Comparison of ENCODE assay signal across 8 mouse cellular contexts in the genomic region with DNA sequence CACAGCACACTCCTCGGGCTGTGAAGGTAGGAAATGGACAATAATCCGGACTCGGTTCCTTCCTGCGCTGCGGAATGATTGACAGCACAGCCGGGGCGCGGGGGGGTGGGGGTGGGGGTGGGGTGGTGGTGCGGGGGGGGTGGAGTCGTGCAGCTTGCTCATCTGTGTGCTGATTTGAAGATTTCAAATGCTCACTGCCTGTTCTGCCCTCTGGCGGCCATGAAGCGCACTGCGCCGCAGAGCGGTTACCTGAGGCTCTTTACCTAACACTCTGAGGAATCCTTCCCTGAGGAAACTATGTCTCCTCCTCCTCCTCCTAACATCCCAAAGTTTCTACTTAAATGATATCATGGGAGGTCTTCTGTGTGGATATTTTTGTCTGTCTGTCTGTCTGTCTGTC. TPM values are rescaled to one million over a fixed set of nuclear protein-coding genes. Genes with fewer than 3 reads are reported as not detected.
DNase-seq lines count a peak whose midpoint lies in the region; ATAC-seq and TF ChIP-seq lines count a peak whose summit lies in the region.

No protein-coding gene starts in this region.

- H3K27ac ChIP-seq in MEL (ENCODE audit: control insufficient read depth, low read depth, low read length), result no peak overlapping the region
- H3K27ac ChIP-seq in neural tube, embryonic 13.5 days (replicated peaks), result no peak overlapping the region

- H3K4me1 ChIP-seq in MEL (ENCODE audit: control insufficient read depth in 1 of 2, insufficient read depth in 2 of 2, low read length in 2 of 2), result peaks cover 0 to 2% of the 10 kb centered on the region in 2 experiments; a peak in 1 of 4 replicates
- no peaks in the 10 kb centered on the region for H3K4me1 ChIP-seq in neural tube, embryonic 13.5 days (replicated peaks)

- H3K4me2 ChIP-seq in neural tube, embryonic 13.5 days, result peak overlapping the region; percentile 38

- peak; percentile 20 for TF ChIP-seq RAD21 in MEL (IDR thresholded peaks at IDR 0.05; ENCODE audit: low read depth, low read length)

- H3K4me3 ChIP-seq in MEL (ENCODE audit: control insufficient read depth in 1 of 2, insufficient read depth in 1 of 2, low read depth in 2 of 2, low read length in 2 of 2), result peak overlapping the region in 1 of 2 experiments; percentile 36; a peak in 1 of 4 replicates
- H3K4me3 ChIP-seq in neural tube, embryonic 13.5 days, result no peak overlapping the region

- peak; percentile 66 to 92 (median 75) for TF ChIP-seq CTCF in MEL (IDR thresholded peaks at IDR 0.05 in 2 of 3, conservative IDR thresholded peaks at IDR 0.05 in 1 of 3; ENCODE audit: control insufficient read depth in 1 of 3, insufficient read depth in 1 of 3, low read depth in 2 of 3, low read length in 3 of 3, poor library complexity in 1 of 3, severe bottlenecking in 1 of 3)

- TF ChIP-seq EP300 in MEL (IDR thresholded peaks at IDR 0.05; ENCODE audit: low read depth in 1 of 2, low read length in 2 of 2), result no peak

- H3K9me3 ChIP-seq in MEL (replicated peaks; ENCODE audit: insufficient read depth, low read length), result no peaks in the 10 kb centered on the region
- H3K9me3 ChIP-seq in neural tube, embryonic 13.5 days, result no peaks in the 10 kb centered on the region

- H3K36me3 ChIP-seq in MEL (ENCODE audit: control insufficient read depth in 1 of 2, insufficient read depth in 2 of 2, low read length in 2 of 2), result no peaks in the 10 kb centered on the region
- H3K36me3 ChIP-seq in neural tube, embryonic 13.5 days, result no peaks in the 10 kb centered on the region

- TF ChIP-seq POLR2A in MEL (IDR thresholded peaks at IDR 0.05; ENCODE audit: control insufficient read depth in 1 of 2, insufficient read depth in 1 of 2, low read depth in 1 of 2, low read length in 2 of 2, poor library complexity in 1 of 2), result no peak

- no peak overlapping the region for H3K9ac ChIP-seq in MEL (ENCODE audit: control insufficient read depth, low read depth, low read length, poor library complexity, severe bottlenecking)
- H3K9ac ChIP-seq in neural tube, embryonic 13.5 days, result no peak overlapping the region

- no peaks in the 10 kb centered on the region; a peak in 1 of 4 replicates for H3K27me3 ChIP-seq in MEL (ENCODE audit: control insufficient read depth in 1 of 2, insufficient read depth in 2 of 2, low read length in 2 of 2)
- no peaks in the 10 kb centered on the region for H3K27me3 ChIP-seq in neural tube, embryonic 13.5 days

- H3K79me2 ChIP-seq in MEL (ENCODE audit: control insufficient read depth, insufficient read depth, low read length, poor library complexity), result no peaks in the 10 kb centered on the region

- 7% methylated on average over 15 of the region's 15 CpGs for WGBS in neural tube, embryonic 13.5 days

- no peak for ATAC-seq in neural tube, embryonic 13.5 days (ENCODE audit: low read depth)

- peak; percentile 40 for DNase-seq in 3134 (ENCODE audit: extremely low read depth, insufficient read length, low spot score)
- peak; percentile 61 for DNase-seq in MEL (ENCODE audit: low read depth, low spot score)
- DNase-seq in cerebellum, postnatal 4 days (ENCODE audit: low spot score in 2 of 2), result peak; percentile 35 to 72
- DNase-seq in gastrocnemius, postnatal 10 days, result peak; percentile 67
- peak; percentile 73 to 90 for DNase-seq in kidney, postnatal 36 days
- DNase-seq in lung, adult 18-20 months, result peak; percentile 50 to 65
- peak; percentile 49 to 57 for DNase-seq in thymus, adult 18-20 months

TF ChIP-seq in MEL, 35 proteins besides CTCF, POLR2A, EP300 and RAD21:
- TF ChIP-seq UBTF (IDR thresholded peaks at IDR 0.05; ENCODE audit: borderline replicate concordance, insufficient read depth, low read depth, low read length) (no peak), SMC3 (IDR thresholded peaks at IDR 0.05; ENCODE audit: low read depth, low read length) (peak; percentile 59), MYC (IDR thresholded peaks at IDR 0.05; ENCODE audit: low read depth, low read length) (no peak), MEF2A (IDR thresholded peaks at IDR 0.05; ENCODE audit: extremely low read depth, insufficient replicate concordance, low read depth, low read length, poor library complexity, severe bottlenecking) (no peak), ZKSCAN1 (IDR thresholded peaks at IDR 0.05; ENCODE audit: low read depth, low read length) (no peak), HCFC1 (IDR thresholded peaks at IDR 0.05; ENCODE audit: low read depth, low read length) (no peak), NELFE (IDR thresholded peaks at IDR 0.05; ENCODE audit: low read depth, low read length) (no peak)
TF ChIP-seq in MEL: peak in this region for 1.

RNA-seq across cellular contexts. Expression of a gene that starts 6.2 kb away (rescaled TPM):
- total RNA-seq in MEL (2012; rRNA removed), result 0.58 and 0.65 TPM in 2 replicates
- polyA plus RNA-seq in MEL (2012; ENCODE audit: insufficient read depth in 1 of 2, insufficient read length in 2 of 2, low read depth in 1 of 2, low replicate concordance in 2 of 2, missing spikeins in 1 of 2), result 1 to 10 TPM in 1 of 2 experiments, not detected in 1; 4.9 TPM
- total RNA-seq in gastrocnemius, postnatal 10 days (2021), result 1 to 10 TPM; 2.0 to 2.4 TPM
- polyA plus RNA-seq in neural tube, embryonic 13.5 days (2015; fragmentation: Nextera tagmentation; extraction: Ambion mirVana), result 2.5 and 2.7 TPM in 2 replicates

RNA-seq across cellular contexts. Expression of a gene that starts 25.7 kb away (rescaled TPM):
- total RNA-seq in MEL (2012; rRNA removed), result 0.19 and 0.20 TPM in 2 replicates
- polyA plus RNA-seq in MEL (2012; ENCODE audit: insufficient read depth in 1 of 2, insufficient read length in 2 of 2, low read depth in 1 of 2, low replicate concordance in 2 of 2, missing spikeins in 1 of 2), result under 1 TPM in 1 of 2 experiments, not detected in 1; 0.88 TPM
- 10 to 100 TPM; 18.8 to 19.2 TPM for total RNA-seq in gastrocnemius, postnatal 10 days (2021)
- 0.56 and 0.70 TPM in 2 replicates for polyA plus RNA-seq in neural tube, embryonic 13.5 days (2015; fragmentation: Nextera tagmentation; extraction: Ambion mirVana)

RNA-seq across cellular contexts. Expression of a gene that starts 35.9 kb away (rescaled TPM):
- not detected in 2 replicates for total RNA-seq in MEL (2012; rRNA removed)
- polyA plus RNA-seq in MEL (2012; ENCODE audit: insufficient read depth in 1 of 2, insufficient read length in 2 of 2, low read depth in 1 of 2, low replicate concordance in 2 of 2, missing spikeins in 1 of 2), result under 1 TPM in 1 of 2 experiments, not detected in 1; 0.06 TPM
- total RNA-seq in gastrocnemius, postnatal 10 days (2021), result not detected
- not detected in 2 replicates for polyA plus RNA-seq in neural tube, embryonic 13.5 days (2015; fragmentation: Nextera tagmentation; extraction: Ambion mirVana)

Comparison
In these comparisons a context has a peak if more than half of its experiments do, and no peak if none do; other contexts are left out.
1. RNA of a gene that starts 25.7 kb away (total RNA-seq): 18.8 to 19.2 TPM in gastrocnemius, postnatal 10 days; 0.19 to 0.20 TPM in MEL; every median in the first group is over 10 times any median in the second.
2. Peak in every context shown above with its lines, with median percentiles within 50 percentile points of each other: DNase-seq.